Mouse (Mus musculus): ENCODE results near the gene Hba-x. TPM values are rescaled to one million over a fixed set of nuclear protein-coding genes. Genes with fewer than 3 reads are reported as not detected.
"Not testable (repeated sequence)": the region's sequence is repeated elsewhere in the genome, so short reads cannot be mapped to it uniquely, and the experiment has no call there.

Gene Hba-x
- polyA plus RNA-seq, 2 experiments: 70.0 to 201 TPM

DNA sequence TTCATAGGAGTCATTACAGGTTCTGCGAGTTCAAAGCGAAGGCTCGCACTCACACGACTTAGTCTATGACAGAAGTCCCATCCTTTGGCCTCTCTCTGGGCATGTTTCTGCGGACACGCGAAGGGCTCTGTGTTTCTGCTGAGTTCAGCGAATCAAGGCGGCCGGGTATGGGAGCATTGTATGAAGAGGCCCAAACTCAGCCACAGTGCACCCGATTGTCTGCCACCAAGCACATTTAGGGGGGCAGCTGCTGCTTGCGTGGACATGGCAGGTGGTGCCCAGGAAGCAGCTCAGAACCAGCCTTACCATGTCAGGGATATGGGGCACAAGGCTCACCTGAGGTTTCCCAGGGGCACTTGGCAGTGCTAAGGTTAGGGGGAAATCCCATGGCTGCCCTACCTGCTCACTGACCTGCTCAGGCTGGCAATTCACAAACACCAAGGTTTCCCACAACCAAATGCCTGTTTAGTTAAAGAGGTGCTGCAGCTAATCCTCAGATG, 2.3 kb downstream of the Hba-x start:
- Histone ChIP-seq H3K4me2 (replicated peaks; ENCODE audit: low read depth, low read length, severe bottlenecking) (no peak overlapping the region), H3K27ac (replicated peaks; ENCODE audit: low read depth, low read length) (no peak overlapping the region), H3K27me3 (ENCODE audit: control insufficient read depth, insufficient read depth, low read length) (no peaks in the 10 kb centered on the region; the same call in 1 of the 2 replicates), H3K4me3 (replicated peaks; ENCODE audit: low read length) (no peak overlapping the region), H3K36me3 (ENCODE audit: control insufficient read depth, insufficient read depth, low read length) (no peaks in the 10 kb centered on the region), H3K4me1 (ENCODE audit: control insufficient read depth, insufficient read depth, low read length) (no peaks in the 10 kb centered on the region), H3K9me3 (ENCODE audit: control insufficient read depth, low read length) (no peaks in the 10 kb centered on the region), H3K9ac (ENCODE audit: low read depth, low read length, severe bottlenecking) (no peak overlapping the region)
- 77% methylated on average over 12 of the region's 12 CpGs for WGBS
- TF ChIP-seq POLR2A (IDR thresholded peaks at IDR 0.05; ENCODE audit: borderline replicate concordance, extremely low read depth, insufficient read depth, insufficient read length): no peak
- DNase-seq (ENCODE audit: low spot score) (no peak), ATAC-seq (ENCODE audit: low FRiP score, low read depth) (no peak)

DNA sequence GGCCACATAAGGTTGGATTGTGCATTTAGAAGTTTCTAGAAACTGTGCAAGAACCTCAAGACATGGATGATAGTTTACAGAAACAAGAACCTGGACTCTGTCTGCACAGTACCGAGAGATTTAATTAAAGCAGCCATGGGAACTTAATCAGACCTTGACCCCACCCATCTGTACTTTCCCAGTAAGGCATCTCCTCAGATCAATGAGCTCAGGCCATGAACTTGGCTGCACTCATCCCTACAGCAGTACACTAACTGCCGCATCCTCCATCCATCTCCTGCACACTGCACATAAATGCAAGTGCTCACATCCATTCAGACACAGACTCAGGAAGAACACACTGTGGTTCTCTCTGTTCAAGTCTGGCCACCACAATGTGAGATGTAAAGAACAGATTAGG, 4.4 kb downstream of the Hba-x start:
- DNase-seq (ENCODE audit: low spot score) (no peak), ATAC-seq (ENCODE audit: low FRiP score, low read depth) (no peak)
- H3K4me3 ChIP-seq (replicated peaks; ENCODE audit: low read length): no peak overlapping the region
- no peaks in the 10 kb centered on the region for H3K36me3 ChIP-seq (ENCODE audit: control insufficient read depth, insufficient read depth, low read length)
- no peaks in the 10 kb centered on the region; the same call in 1 of the 2 replicates for H3K27me3 ChIP-seq (ENCODE audit: control insufficient read depth, insufficient read depth, low read length)
- no peak overlapping the region for H3K9ac ChIP-seq (ENCODE audit: low read depth, low read length, severe bottlenecking)
- H3K4me2 ChIP-seq (replicated peaks; ENCODE audit: low read depth, low read length, severe bottlenecking): no peak overlapping the region
- WGBS: 72% methylated on average over 2 of the region's 2 CpGs
- H3K4me1 ChIP-seq (ENCODE audit: control insufficient read depth, insufficient read depth, low read length): no peaks in the 10 kb centered on the region
- no peak for TF ChIP-seq POLR2A (IDR thresholded peaks at IDR 0.05; ENCODE audit: borderline replicate concordance, extremely low read depth, insufficient read depth, insufficient read length)
- no peaks in the 10 kb centered on the region for H3K9me3 ChIP-seq (ENCODE audit: control insufficient read depth, low read length)
- H3K27ac ChIP-seq (replicated peaks; ENCODE audit: low read depth, low read length): no peak overlapping the region

DNA sequence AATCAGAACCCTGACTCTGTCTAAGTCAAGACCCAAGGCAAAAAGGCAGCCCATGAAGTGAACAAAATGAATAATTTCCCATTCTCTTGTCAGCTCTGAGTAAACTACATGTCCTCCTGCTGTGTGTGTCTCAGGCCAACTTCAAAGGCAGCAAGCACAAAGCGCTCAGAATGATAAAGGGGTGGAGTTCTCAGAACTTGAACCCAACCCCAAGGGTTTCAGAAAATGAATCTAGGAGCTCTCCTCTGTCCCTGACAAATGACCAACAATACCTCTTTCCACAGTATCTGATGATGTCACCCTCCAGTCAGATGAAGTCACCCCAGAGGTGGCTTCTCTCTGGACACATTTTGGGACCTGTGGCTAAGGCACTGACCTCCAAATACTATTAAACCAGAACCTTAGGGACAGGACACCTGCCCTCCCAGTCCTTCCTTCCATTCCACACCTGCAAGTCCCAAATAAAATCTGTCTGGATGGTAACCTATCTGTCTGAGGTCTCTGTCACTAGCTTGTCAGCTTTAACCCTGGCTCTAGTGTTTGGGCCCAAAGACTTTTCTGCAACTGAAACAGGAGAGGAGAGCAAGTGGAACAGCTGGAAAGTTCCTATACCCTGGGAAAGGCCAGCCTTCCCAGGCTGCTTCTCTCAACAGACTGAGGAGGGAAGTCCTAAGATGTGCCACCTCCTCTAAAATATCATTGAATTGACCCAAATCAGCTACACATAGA, 5.4 kb downstream of the Hba-x start:
- Histone ChIP-seq H3K36me3 (ENCODE audit: control insufficient read depth, insufficient read depth, low read length) (no peaks in the 10 kb centered on the region), H3K4me2 (replicated peaks; ENCODE audit: low read depth, low read length, severe bottlenecking) (no peak overlapping the region), H3K4me3 (replicated peaks; ENCODE audit: low read length) (no peak overlapping the region), H3K4me1 (ENCODE audit: control insufficient read depth, insufficient read depth, low read length) (no peaks in the 10 kb centered on the region), H3K27ac (replicated peaks; ENCODE audit: low read depth, low read length) (no peak overlapping the region), H3K9me3 (ENCODE audit: control insufficient read depth, low read length) (no peaks in the 10 kb centered on the region), H3K9ac (ENCODE audit: low read depth, low read length, severe bottlenecking) (no peak overlapping the region), H3K27me3 (ENCODE audit: control insufficient read depth, insufficient read depth, low read length) (no peaks in the 10 kb centered on the region; the same call in 1 of the 2 replicates)
- WGBS: 71% methylated on average over 1 of the region's 1 CpGs
- ATAC-seq (ENCODE audit: low FRiP score, low read depth): no peak
- no peak for DNase-seq (ENCODE audit: low spot score)
- no peak for TF ChIP-seq POLR2A (IDR thresholded peaks at IDR 0.05; ENCODE audit: borderline replicate concordance, extremely low read depth, insufficient read depth, insufficient read length)

DNA sequence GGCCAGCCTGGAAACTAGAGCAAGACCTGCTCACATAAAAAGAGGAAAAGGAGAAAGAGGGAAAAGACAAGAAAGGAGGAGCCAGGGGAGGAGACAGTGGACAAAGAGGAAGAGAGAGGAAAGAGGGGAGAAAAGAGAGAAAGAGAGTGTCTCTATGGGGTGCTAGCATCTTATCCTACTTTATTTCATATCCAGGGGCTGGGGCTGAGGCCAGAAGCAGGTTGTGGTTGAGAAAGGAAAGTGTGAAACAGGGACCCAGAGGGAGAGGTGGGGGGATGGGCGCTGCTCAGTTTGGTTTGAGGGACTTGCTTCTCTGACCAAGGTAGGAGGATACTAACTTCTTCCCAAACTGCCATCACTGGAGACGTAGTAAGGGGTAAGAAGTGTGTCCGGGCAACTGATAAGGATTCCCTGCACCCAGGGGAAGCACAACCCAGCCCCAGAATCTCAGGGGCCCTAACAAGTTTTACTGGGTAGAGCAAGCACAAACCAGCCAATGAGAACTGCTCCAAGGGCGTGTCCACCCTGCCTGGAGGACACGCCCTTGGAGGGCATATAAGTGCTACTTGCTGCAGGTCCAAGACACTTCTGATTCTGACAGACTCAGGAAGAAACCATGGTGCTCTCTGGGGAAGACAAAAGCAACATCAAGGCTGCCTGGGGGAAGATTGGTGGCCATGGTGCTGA, 7.0 kb downstream of the Hba-x start, which contains the start of gene Hba-a1:
Gene Hba-a1 (plus strand): TSS at position 421 of the 687 bp plus-strand sequence.
- H3K4me1 ChIP-seq (ENCODE audit: control insufficient read depth, insufficient read depth, low read length); H3K9me3 ChIP-seq (ENCODE audit: control insufficient read depth, low read length); H3K27ac ChIP-seq (replicated peaks; ENCODE audit: low read depth, low read length); ATAC-seq (ENCODE audit: low FRiP score, low read depth); H3K9ac ChIP-seq (ENCODE audit: low read depth, low read length, severe bottlenecking); H3K4me3 ChIP-seq (replicated peaks; ENCODE audit: low read length); H3K27me3 ChIP-seq (ENCODE audit: control insufficient read depth, insufficient read depth, low read length); DNase-seq (ENCODE audit: low spot score); H3K36me3 ChIP-seq (ENCODE audit: control insufficient read depth, insufficient read depth, low read length); H3K4me2 ChIP-seq (replicated peaks; ENCODE audit: low read depth, low read length, severe bottlenecking): not testable (repeated sequence)
- WGBS: 67% methylated on average over 1 of the region's 5 CpGs

DNA sequence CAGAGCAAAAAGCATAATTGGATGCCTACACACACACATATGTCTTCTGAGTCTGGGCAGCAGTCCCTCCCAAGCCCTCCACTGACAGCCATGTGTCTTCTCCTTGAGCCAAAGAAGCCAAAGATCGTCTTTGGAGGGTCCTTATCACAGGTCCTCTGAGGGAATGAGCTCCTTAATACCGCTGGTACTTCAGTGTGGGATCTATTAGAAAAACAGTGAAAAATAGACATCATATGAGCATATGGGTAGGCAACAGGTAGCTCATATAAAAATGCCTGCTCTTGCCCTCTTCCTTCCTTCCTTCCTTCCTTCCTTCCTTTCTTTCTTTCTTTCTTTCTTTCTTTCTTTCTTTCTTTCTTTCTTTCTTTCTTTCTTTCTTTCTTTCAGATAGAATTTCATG, 8.4 kb downstream of the Hba-x start:
- H3K27me3 ChIP-seq (ENCODE audit: control insufficient read depth, insufficient read depth, low read length); ATAC-seq (ENCODE audit: low FRiP score, low read depth); DNase-seq (ENCODE audit: low spot score); H3K9me3 ChIP-seq (ENCODE audit: control insufficient read depth, low read length); H3K4me1 ChIP-seq (ENCODE audit: control insufficient read depth, insufficient read depth, low read length); H3K4me2 ChIP-seq (replicated peaks; ENCODE audit: low read depth, low read length, severe bottlenecking); H3K27ac ChIP-seq (replicated peaks; ENCODE audit: low read depth, low read length); H3K9ac ChIP-seq (ENCODE audit: low read depth, low read length, severe bottlenecking); H3K36me3 ChIP-seq (ENCODE audit: control insufficient read depth, insufficient read depth, low read length); H3K4me3 ChIP-seq (replicated peaks; ENCODE audit: low read length): not testable (repeated sequence)
- 54% methylated on average over 2 of the region's 2 CpGs for WGBS

Data from limb, embryonic 14.5 days (tissue).